Mouse (Mus musculus) ES-Bruce4 (cell line): ENCODE measurements at regions not wholly inside any gene's neighbourhood (a gene's known extent, or its start where the extent isn't known, plus 50 kb on each side); places are given as distances from the start of the nearest gene placed in this dataset.

Experiments used
- CTCF ChIP-seq: IDR thresholded peaks from one replicate; pipeline ENCODE4 v1.8.1; 2011; ENCODE audit warnings: low read depth, low read length
- EP300 ChIP-seq: IDR thresholded peaks from 2 replicates; pipeline ENCODE4 v1.6.1; 2011; ENCODE audit warnings: low read depth, low read length; ENCODE audit not compliant: insufficient read depth
- POLR2A ChIP-seq: IDR thresholded peaks from one replicate; pipeline ENCODE4 v1.8.1; 2011; ENCODE audit warnings: low read length; ENCODE audit not compliant: insufficient read depth

GRCm38 (mm10) chr19:30379767-30380166 lies 147.0 kb downstream of the Mbl2 start:
- no peak for TF ChIP-seq CTCF
- no peak for TF ChIP-seq EP300
- no peak for TF ChIP-seq POLR2A
